Mouse (Mus musculus) mesoderm, embryonic 11.5 days (tissue): ENCODE measurements around the gene Atp2b1.

ENCODE experiments used
- DNase-seq: peaks from one replicate; pipeline ENCODE4 v3.0.0-alpha.2; 2012; ENCODE audit warnings: low read depth, low spot score

Atp2b1 gene

DNA sequence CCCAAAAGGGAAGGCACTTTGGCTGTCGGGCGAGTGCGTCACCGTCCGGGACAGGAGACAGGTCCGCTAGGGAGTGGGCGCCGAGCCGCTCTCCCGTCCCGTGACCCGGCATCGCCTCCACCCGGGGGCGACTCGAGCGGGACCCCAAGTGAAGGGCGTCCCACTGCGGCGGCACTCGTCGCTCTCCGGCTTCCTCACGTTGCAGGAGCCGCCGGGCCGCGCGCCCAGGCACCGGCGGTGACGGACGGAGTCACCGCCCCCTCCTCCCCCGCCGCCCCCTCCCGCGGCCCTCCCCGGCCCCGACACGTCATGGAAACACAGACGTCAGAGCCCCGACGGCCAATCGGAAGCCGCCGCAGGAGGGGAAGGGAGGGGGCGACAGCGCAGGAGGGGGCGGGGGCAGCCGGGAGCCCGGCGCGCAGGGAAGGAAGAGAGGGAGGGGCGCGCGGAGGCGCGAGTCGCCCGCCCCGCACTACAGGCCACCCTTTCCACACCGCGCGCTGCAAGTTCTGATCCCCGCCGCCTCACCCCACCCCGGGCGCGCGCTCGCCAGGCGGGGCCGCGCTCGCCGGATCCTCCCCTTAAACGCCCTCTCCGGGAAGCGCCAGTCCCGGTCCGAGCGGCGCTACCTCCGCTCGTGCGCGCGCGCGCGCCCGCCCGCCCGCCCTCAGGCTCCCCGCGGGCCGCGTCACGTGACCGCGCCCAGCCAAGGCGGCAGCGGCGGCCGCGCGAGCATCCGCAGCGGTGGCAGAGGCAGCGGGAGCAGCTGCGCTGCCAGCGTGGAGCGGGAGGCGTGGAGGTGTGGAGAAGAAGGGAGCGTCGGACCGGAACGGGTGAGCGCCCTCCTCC is at the start of gene Atp2b1:
TSS of gene Atp2b1 (plus strand) at position 446 of the 849 bp plus-strand sequence.
- DNase-seq = peak; percentile 95

DNA sequence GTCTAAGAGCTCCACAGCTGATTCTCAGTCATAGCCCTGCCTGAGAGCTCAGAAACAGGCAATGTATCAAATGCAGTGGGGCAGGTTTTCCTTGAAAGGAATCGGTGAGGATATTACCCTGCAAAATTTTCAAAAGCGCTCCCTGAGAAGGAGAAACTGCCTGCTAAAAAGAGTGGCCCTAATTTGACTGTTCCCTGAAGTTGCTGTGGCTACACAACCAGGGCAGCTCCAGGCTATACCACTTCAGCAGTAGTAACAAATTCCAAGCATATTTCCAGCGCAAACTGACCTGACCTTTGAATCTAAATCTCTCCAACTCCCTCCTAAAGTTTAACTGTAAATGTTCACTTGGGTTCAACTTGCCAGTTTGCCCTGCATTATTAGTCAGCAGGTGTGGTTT is 49.4 kb upstream of the Atp2b1 start:
- DNase-seq = peak; percentile 19

DNA sequence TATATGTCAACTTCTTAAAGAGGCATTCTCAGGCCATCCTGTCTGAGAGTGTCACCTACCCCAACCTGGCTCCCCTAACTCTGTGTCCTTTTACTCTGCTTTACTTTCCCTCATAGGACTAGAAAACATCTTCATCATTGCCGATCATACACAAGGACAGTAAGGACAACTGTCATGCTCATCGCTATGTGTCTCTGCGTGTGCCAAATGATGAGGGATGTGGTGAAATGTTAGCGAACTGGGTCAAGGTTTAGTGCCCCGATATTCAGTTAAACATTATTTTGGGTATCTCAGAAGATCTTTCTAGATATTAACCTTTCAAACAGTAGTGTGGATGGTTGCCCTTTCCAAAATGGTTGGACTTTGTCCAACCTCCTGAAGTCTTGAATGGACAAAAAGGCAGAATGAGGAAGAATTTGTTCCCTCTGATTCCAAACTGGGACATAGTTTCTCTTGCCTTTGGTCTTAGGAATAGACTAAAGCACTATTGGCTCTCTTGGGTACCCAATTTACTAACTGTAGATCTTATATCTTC is 47.3 kb upstream of the Atp2b1 start:
- no peak for DNase-seq

DNA sequence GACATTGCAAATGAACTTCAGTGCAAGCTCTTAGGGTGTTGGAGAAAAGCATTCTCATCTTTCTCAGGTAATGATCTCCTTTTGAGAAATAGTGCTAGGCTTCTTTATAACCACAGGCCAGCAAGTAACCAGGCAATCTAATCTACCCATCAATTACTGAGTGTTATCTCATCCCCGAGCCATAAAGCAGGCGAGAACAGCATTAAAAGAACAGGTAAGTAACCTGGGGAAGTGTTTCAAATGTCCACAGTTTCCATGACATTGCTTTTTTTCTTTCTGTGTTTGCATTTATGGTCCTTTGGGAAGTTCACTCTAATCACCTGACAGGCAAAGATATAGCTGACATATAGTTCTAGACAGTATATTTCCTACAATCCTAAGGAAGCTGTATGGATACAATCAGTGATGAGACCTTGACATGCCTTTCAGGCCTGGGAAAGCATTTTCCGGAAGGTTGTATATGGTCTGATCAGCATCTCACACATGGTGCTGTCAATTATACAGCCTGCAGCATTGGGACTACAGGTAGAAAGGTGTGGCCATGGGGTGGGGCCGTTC is 45.8 kb upstream of the Atp2b1 start:
- DNase-seq = no peak

DNA sequence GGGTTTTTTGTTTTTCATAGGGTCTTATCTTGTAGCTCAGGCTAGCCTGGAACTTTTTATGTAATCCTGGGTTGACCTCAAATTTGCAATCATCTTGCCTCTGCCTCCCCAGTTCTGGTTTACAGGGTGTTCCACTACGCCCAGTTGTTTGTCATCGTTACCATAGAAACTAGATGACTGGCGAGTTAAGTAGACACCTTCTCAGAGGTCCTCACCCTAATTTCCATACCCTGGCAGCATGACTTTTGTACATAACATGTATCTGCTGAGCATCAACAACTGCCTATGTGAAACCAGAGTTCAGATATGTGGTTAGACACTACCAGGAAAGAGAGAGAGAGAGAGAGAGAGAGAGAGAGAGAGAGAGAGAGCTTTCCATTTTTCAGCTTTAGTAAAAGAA is 36.4 kb upstream of the Atp2b1 start:
- DNase-seq = no peak

DNA sequence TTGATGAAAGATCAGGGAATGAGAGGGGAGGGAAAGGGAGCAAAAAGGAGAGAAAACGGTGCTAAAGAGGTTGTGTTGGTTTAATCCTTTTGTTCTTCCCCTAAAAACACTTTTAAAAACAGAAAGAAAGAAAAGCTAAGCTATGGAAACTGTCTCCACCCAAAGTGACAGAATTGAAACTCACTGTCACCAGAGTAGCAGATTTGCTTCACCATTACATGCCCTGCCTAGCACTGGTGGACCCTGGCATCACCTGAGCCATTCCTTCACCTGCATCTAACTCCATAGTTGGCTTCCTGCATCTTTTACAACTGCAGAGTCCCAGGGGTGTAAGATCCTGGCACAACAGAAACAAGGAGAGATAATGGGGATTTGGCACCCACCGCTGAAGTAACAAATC is 35.6 kb upstream of the Atp2b1 start:
- DNase-seq = no peak

DNA sequence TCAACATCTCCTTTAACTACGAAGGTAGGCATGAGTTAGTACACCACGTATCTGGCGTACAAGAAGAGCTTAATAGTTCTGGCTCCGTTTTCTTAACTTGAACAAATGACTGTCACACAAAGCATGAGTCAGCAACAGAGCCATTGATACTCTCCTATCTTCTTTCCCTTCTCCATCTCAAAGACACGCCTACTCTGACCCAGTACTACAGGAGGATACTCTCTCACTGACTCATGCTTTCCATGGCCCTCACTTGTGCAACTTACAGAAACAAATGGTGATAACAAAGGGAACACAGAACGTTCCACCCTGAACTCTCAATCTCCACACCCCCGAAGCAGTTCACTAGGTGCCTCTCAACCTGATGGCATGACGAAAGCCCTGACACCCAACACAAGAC is 34.1 kb upstream of the Atp2b1 start:
- no peak for DNase-seq

DNA sequence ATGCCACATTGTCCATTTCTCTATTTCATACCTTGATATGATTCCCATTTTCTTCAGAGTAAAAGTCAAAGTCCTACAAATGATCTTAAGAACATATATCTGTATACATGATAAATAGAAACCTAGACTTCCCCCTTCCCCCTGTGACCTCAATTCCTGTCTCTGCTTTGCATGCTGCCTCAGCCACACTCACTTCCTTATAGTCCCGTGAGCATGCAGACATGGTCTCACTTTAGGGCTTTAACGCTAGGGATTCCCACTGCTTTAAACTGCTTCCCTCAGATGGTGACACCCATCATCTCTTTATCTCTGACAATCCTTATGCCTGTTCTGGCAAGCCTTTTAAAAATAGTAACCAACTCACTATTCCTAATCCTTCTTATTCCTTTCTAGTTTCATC is 33.5 kb upstream of the Atp2b1 start:
- DNase-seq = no peak

DNA sequence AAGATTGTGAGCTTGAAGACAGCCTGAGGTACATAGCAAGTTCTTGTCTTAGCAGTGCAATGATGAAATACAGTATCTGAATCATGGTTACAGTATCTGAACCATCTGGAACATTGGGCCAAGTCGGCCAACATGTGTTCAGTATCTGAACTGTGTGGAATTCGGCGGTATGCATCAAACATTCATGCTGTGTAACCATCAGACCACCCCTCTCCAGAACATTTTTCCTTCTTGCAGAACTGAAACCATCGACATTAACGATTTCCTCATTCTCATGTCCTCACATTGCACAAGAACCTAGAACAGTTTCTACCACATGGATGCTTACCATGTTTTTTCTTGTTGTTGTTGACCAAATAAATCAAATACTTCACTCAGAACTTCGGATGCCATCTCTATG is 32.7 kb upstream of the Atp2b1 start:
- no peak for DNase-seq

DNA sequence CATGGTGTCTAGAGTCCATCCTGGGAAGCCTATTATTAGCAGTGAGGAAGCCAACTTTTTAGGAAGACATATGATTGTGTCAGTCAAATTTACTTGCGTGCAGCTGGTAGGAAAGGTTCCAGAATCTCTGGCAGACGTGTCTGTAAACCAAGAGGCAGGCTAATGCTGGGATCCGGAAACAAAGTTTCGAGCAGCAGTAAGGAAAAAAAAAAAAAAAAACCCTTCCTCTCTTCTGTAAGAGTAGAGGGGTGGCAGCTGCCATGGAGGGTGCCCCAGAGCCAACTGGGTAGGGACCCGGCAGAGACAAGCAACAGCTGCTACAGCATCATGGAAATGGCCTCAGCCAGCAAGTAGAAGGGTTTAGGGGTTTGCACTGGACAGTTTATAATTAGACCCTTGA is 31.6 kb upstream of the Atp2b1 start:
- no peak for DNase-seq

DNA sequence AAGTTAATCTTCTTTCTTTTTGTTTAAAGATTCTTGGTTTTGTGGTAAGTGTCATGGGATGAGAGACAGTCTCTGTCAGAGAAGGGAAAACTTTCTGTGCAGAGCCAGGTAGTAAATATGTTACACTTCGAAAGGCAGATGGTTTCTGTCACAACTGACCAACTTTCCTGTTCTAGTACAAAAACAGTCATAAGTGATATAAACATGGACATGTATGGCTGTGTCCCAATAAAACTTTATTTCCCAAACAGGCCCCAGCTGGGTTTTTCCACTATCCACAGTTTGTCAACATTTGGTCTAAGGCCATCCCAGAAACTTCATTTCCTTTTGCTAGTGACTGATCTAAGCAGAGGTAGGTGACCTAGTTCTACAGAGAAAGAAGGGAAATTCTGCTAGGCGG is 29.8 kb upstream of the Atp2b1 start:
- DNase-seq = no peak

DNA sequence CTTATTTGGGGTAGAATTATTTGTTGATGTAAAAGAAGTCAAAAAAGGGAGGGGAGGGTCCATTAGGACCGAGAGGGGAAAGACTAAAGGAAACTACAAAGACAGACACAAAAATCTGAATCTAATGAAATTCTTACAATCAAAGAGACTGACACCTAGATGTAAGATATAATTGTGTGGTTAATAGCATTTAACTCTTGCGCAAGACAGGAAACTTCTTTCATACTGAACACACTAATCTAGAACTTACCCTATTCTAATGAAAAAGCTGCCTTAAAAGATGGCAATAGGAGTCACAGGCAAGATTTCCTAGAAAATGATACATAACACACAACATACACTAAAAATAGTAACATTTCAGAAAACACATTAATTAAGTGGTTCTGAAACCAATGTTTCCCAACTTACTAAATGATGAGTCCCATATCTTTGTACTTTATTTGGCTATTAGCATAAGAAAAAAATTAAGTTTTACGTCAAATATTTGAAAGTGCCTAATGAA is 27.4 kb upstream of the Atp2b1 start:
- no peak for DNase-seq

DNA sequence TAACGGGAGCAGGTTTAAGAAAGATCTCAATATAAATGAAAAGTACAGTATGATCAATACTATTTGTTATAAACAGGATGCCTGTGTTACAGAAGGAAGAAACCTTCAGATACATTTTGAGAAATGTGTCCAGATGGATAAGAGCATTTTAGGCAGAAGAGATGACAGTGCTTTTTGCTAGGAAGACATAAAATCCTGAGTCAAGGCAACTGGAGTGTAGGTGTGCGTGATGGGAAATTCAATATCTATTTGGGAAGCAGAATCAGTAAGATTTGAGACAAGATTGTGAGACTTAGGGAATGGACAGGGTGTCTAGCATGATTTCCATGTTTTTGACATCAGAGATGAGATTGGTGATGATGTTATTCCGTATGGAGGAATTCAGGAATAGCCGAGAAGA is 22.8 kb upstream of the Atp2b1 start:
- no peak for DNase-seq

DNA sequence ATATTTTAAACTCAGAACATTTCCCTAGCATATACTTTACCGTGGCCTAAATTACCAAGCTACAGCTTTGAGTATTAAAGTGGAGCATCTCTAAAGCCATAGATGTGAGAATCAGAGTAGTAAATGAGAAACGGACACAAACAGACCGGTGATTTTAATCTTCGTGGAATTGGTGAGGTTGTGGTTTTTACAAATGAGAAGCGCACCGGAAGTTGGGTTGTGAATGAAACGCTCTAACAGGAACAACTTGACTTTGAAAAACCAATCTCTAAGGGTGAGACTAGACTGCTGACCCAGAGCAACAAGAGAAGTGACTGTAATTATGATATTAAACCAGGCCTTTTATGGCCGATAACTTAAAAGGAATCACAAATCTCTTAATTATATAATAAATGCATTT is 16.7 kb upstream of the Atp2b1 start:
- DNase-seq = no peak

DNA sequence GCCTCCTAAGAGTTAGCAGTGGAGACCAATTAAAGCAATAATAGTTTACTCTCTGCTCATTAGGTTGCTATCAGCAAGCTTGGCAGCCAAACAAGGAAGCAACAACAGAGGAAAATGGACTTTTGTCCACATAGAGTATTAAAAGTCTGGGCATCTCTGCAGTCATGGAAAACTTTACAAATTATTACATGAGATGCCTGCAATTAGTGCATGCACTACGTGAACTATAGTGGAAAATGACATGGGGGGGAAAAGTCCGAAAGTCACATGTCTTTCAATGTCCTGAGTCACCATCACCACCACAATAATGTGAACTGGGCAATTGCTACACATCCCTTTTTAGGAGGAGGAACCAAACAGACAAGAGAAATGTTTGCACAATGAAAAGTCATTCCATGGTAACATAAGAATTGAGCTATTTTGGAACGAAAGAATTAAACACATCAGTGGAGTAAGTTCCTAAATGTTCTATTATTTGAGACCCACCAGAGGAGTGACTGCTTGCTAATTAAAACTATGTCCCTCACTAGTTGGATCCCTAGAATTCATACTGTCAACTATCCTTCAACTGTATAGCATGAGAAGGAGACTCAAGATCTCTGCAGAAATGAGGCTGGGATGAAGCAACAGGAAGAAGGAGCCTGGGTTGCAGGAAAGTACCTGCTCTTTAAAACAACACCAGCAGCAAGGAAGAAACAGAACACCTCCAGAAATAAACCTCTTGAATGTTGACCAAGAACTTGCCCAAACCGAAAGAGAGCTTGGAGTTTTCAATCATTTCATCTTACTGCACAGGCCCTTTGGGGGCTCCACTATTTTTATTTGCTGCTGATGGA is 16.1 kb upstream of the Atp2b1 start:
- DNase-seq = no peak

DNA sequence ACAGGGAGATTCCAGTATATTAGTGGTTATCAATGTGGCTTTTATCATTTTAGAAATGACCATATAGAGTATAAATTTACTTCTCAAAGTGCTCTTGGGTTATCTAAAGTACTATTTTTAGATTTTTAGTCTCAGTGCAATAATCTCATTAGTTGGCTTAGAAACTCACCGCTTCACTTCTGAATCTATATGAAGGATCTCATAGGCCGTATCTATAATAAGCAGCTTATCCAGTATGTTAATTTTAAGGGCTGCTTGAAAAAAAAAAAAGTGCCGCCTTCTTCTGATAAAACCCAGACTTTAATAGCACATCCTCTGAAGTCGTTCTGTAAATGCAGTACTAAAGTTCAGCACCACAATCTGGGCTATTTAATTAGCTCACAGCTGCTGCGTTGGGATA is 12.7 kb upstream of the Atp2b1 start:
- no peak for DNase-seq

DNA sequence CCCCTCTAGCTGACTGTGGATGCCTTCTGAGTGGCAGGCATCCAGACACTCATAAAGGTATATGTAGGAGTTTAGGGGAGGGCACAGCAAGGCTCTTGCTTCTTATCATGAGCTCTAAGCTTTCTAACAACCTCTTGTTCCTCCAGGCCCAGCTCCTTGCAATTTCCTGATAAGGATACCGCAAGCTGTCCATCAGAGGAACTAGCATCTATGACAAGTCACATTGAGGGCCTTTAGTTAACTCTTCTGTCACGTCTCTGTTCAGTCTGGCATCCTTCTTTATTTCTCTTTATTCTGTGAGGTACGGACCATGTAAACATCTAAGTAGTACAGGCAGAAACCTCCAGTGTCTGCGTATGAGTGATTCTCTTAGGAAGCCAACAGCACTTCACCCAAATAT is 8.2 kb upstream of the Atp2b1 start:
- DNase-seq = no peak

DNA sequence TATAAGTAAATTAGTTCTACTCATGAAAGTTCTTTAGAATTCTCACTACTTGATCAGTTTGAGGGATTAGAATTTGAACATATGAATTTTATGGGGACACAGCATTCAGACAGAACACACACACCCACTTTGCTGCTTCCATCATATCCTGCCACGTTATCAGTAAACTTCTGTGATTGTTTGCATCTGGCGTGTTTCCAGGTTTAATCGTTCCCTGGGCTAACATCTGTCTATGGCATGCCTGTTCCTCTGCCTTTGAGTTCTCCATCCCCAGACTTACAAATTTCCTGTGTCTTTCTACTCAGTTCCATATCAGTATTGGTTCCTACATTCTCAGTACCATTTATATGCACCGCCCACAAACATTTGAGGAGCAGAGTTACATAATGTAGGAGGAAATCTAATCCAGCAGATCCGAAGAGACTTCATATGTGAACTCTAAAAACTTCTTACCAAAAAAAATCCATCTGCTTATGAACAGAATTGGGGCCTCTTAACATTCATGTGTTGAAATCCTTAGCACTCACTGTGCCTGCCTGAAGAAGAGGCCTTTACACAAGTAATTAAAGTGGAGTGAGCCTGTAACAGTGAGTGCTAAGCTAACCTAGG is 7.2 kb upstream of the Atp2b1 start:
- no peak for DNase-seq

DNA sequence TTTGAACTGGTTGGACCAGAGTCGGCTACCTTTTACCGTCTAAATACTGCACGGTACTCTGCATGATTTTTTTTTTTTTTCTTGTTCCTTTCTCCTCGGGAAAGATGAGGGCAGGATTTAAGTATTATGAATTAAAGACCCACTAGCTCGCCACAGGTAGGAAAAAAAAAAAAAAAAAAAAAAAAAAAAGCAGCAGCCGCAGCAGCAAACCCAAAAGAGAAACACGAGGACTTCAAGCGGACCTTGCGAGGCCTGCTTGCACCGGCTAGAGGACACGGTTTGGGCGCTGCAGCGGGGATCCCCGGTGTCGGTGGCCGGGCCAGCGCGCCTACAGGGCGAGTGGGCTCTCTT is 621 bp upstream of the Atp2b1 start:
- no peak for DNase-seq

DNA sequence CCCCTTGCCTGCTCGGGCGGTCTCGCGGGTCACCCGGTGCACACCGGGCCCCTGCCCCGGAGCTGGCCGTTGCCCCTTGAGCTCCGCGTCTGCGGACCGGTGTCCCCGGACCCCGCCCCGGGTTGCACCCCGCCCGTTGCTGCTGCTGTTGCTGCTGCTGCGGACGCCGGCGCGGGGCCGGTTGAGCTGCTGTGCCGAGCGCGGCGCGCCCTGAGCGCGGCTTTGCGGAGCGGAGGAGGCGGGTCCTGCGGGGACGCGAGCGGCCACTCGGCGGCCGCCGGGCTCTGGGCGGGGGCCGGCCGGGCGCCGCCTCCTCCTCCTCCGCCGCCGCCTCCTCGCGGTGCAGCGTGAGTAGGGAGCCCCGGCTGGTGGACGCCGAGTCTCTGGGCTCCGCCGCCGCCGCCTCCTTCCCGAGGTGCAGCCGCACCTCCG is 620 bp downstream of the Atp2b1 start:
- DNase-seq = peak; percentile 82

DNA sequence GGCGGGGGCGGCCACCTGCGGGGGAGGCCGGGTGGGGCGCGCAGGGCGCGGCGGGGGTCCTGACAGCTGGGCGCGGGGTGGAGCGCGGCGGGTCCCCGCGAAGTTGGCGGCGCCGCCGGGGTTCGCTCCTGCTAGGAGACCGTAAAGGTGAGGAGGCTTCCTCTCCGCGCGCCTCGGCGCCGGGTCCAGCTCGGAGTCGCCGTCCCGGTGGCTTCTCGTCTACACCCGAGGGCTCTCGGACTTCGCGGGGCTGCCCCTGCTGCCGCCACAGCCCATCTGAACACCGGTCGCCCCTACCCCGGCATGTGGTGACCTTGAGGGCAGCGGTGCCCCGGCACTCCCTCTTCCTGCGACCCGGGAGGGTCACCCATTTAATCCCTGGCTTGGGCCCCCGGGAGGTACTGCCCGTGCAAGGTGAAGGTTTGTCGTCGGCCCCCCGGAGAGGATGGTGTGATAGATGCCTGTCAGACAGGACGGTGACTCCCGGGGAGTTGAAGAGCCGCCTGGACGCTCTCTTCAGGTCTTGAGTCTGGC is 1.3 kb downstream of the Atp2b1 start:
- peak; percentile 31 for DNase-seq
